Mouse (Mus musculus) midbrain, embryonic 16.5 days (tissue): ENCODE results near the gene Fbxl8. TPM values are rescaled to one million over a fixed set of nuclear protein-coding genes. Genes with fewer than 3 reads are reported as not detected.

Experiments
- ATAC-seq: fragments of 200-750 bp; cut with Nextera tagmentation; 2 replicates; pipeline ENCODE4 v1.8.0; 2017; ENCODE audit warnings: moderate TSS enrichment
- H3K27ac ChIP-seq: fragments of 300-500 bp; sonication (generic); 2 replicates; pipeline ENCODE4 v1.5.1; 2014; ENCODE audit warnings: mild to moderate bottlenecking, low read length, mixed read lengths
- H3K27me3 ChIP-seq: fragments of 300-500 bp; sonication (generic); 2 replicates; pipeline ENCODE4 v1.6.1; 2014; ENCODE audit warnings: low read depth, low read length, mixed read lengths; ENCODE audit not compliant: control insufficient read depth, insufficient read depth
- H3K36me3 ChIP-seq: fragments of 300-500 bp; sonication (generic); 2 replicates; pipeline ENCODE4 v1.6.1; 2014; ENCODE audit warnings: mild to moderate bottlenecking, low read length, moderate library complexity, mixed read lengths; ENCODE audit not compliant: control insufficient read depth, insufficient read depth
- H3K4me1 ChIP-seq: fragments of 300-500 bp; sonication (generic); 2 replicates; pipeline ENCODE4 v1.6.1; 2014; ENCODE audit warnings: mild to moderate bottlenecking, low read length, mixed read lengths; ENCODE audit not compliant: control insufficient read depth, insufficient read depth
- H3K4me2 ChIP-seq: fragments of 300-500 bp; sonication (generic); 2 replicates; pipeline ENCODE4 v1.6.1; 2014; ENCODE audit warnings: mild to moderate bottlenecking, low read length, mixed read lengths
- H3K4me3 ChIP-seq: fragments of 300-500 bp; sonication (generic); 2 replicates; pipeline ENCODE4 v1.5.1; 2014; ENCODE audit warnings: low read depth, mild to moderate bottlenecking, low read length, moderate library complexity, mixed read lengths
- H3K9ac ChIP-seq: fragments of 300-500 bp; sonication (generic); 2 replicates; pipeline ENCODE4 v1.6.1; 2014; ENCODE audit warnings: low read depth, low read length, mixed read lengths
- H3K9me3 ChIP-seq: fragments of 300-500 bp; sonication (generic); replicated peaks from 2 replicates; pipeline ENCODE4 v1.6.1; 2014; ENCODE audit warnings: mild to moderate bottlenecking, low read length, mixed read lengths; ENCODE audit not compliant: control insufficient read depth, poor library complexity, severe bottlenecking
- WGBS: fragments of 180-500 bp; shearing (Covaris S2); extraction: QIAGEN DNeasy Blood & Tissue Kit; methylation state at CpG from one replicate; pipeline ENCODE4 v1.1.7; 2014; 5-methylcytosine and 5-hydroxymethylcytosine counted together
- microRNA counts: library from miRNA; unstranded; fragments of <30 nt; microRNA quantifications from one replicate; lab custom pipeline; 2016
- microRNA-seq: library from miRNA; unstranded; fragments of <30 nt; microRNA quantifications from one replicate; pipeline ENCODE4, GENCODE M21; 2017
- polyA plus RNA-seq: library from polyadenylated mRNA; unstranded; fragments of >200 nt; fragmentation: Nextera tagmentation; extraction: Ambion mirVana; gene quantifications from 2 replicates; pipeline ENCODE4 v1.2.1, GENCODE M21; 2015

Fbxl8 gene
- polyA plus RNA-seq, 1 experiment from 2014 or later: 1.1 TPM

GRCm38 (mm10) chr8:105312891-105313481 is 48.5 kb downstream of the Fbxl8 start:
- H3K27me3 ChIP-seq: no peaks in the 10 kb centered on the region
- H3K4me2 ChIP-seq: no peak overlapping the region
- 93% methylated on average over 8 of the region's 8 CpGs for WGBS
- H3K4me1 ChIP-seq: no peaks in the 10 kb centered on the region
- no peak for ATAC-seq
- peaks cover 24% of the 10 kb centered on the region for H3K36me3 ChIP-seq
- no peak overlapping the region for H3K27ac ChIP-seq
- no peaks in the 10 kb centered on the region for H3K9me3 ChIP-seq
- no peak overlapping the region for H3K4me3 ChIP-seq
- no peak overlapping the region for H3K9ac ChIP-seq

- Histone ChIP-seq H3K9ac (no peak overlapping the region), H3K27ac (no peak overlapping the region), H3K4me2 (no peak overlapping the region), H3K9me3 (no peaks in the 10 kb centered on the region), H3K27me3 (no peaks in the 10 kb centered on the region), H3K36me3 (peaks cover 22% of the 10 kb centered on the region), H3K4me3 (no peak overlapping the region), H3K4me1 (no peaks in the 10 kb centered on the region)
- ATAC-seq: no peak
- 85% methylated on average over 9 of the region's 9 CpGs for WGBS
These were observed 49.4 kb downstream of the Fbxl8 start for GRCm38 (mm10) chr8:105313622-105314402.

GRCm38 (mm10) chr8:105315073-105315769 is 50.8 kb downstream of the Fbxl8 start:
- H3K4me1 ChIP-seq: no peaks in the 10 kb centered on the region
- peaks cover 20% of the 10 kb centered on the region for H3K36me3 ChIP-seq
- H3K27me3 ChIP-seq: no peaks in the 10 kb centered on the region
- no peaks in the 10 kb centered on the region for H3K9me3 ChIP-seq
- H3K9ac ChIP-seq: no peak overlapping the region
- no peak overlapping the region for H3K27ac ChIP-seq
- no peak overlapping the region for H3K4me2 ChIP-seq
- no peak overlapping the region for H3K4me3 ChIP-seq
- no peak for ATAC-seq
- 94% methylated on average over 18 of the region's 18 CpGs for WGBS

GRCm38 (mm10) chr8:105317941-105318340 is 53.5 kb downstream of the Fbxl8 start:
- H3K27ac ChIP-seq: no peak overlapping the region
- no peak for ATAC-seq
- no peak overlapping the region for H3K4me2 ChIP-seq
- H3K4me3 ChIP-seq: no peak overlapping the region
- H3K9me3 ChIP-seq: no peaks in the 10 kb centered on the region
- WGBS: 96% methylated on average over 4 of the region's 4 CpGs
- no peak overlapping the region for H3K9ac ChIP-seq
- no peaks in the 10 kb centered on the region for H3K27me3 ChIP-seq
- H3K36me3 ChIP-seq: peaks cover 15% of the 10 kb centered on the region
- H3K4me1 ChIP-seq: no peaks in the 10 kb centered on the region

- no peak for ATAC-seq
- Histone ChIP-seq H3K4me3 (no peak overlapping the region), H3K4me1 (no peaks in the 10 kb centered on the region), H3K27ac (no peak overlapping the region), H3K36me3 (peaks cover 15% of the 10 kb centered on the region), H3K4me2 (no peak overlapping the region), H3K27me3 (no peaks in the 10 kb centered on the region), H3K9me3 (no peaks in the 10 kb centered on the region), H3K9ac (no peak overlapping the region)
- 84% methylated on average over 11 of the region's 11 CpGs for WGBS
These were observed 54.3 kb downstream of the Fbxl8 start for GRCm38 (mm10) chr8:105318662-105319190.

MicroRNA genes within 50 kb of the gene (microRNA counts, 519-probe panel; counts per million panel counts)
- 1,942 counts per million, percentile 44 among the panel's probes with 10 or more counts for microRNA mmu-miR-328 (lab: Ali Mortazavi, UCI)

Small RNA genes lying within 50 kb of the gene (microRNA-seq; reads per million reads assigned to microRNA genes)
- gene Gm27320 (not detected), gene Mir328 (482 reads per million, percentile 72 among the genes with 10 or more reads in this experiment)

Other genes starting within 250 kb of the Fbxl8 start
- gene Ces3a, start 216.0 kb upstream of the Fbxl8 start, polyA plus RNA-seq: not detected in 2 replicates
- gene Ces3b, start 180.9 kb upstream of the Fbxl8 start, polyA plus RNA-seq: not detected in 2 replicates
- not detected in 2 replicates for gene Ces4a, start 132.8 kb upstream of the Fbxl8 start, polyA plus RNA-seq
- gene Cbfb, start 94.0 kb upstream of the Fbxl8 start, polyA plus RNA-seq: 19.7 and 22.9 TPM in 2 replicates
- 34.6 and 37.5 TPM in 2 replicates for gene D230025D16Rik, start 39.5 kb upstream of the Fbxl8 start, polyA plus RNA-seq
- gene B3gnt9, start 9.5 kb upstream of the Fbxl8 start, polyA plus RNA-seq: 5.8 and 8.9 TPM in 2 replicates
- gene Tradd, start within 50 bp of the Fbxl8 start, polyA plus RNA-seq: 12.8 and 14.0 TPM in 2 replicates
- 0.35 and 0.40 TPM in 2 replicates for gene Hsf4, start 5.2 kb downstream of the Fbxl8 start, polyA plus RNA-seq
- 4.5 and 4.7 TPM in 2 replicates for gene Nol3, start 11.5 kb downstream of the Fbxl8 start, polyA plus RNA-seq
- gene 4931428F04Rik, start 25.2 kb downstream of the Fbxl8 start, polyA plus RNA-seq: 168 and 175 TPM in 2 replicates
- 10.5 and 12.0 TPM in 2 replicates for gene Exoc3l, start 31.5 kb downstream of the Fbxl8 start, polyA plus RNA-seq
- gene E2f4, start 33.0 kb downstream of the Fbxl8 start, polyA plus RNA-seq: 40.1 and 41.6 TPM in 2 replicates
- 0.88 and 1.1 TPM in 2 replicates for gene Elmo3, start 41.0 kb downstream of the Fbxl8 start, polyA plus RNA-seq
- 0.83 and 0.88 TPM in 2 replicates for gene Lrrc29, start 61.6 kb downstream of the Fbxl8 start, polyA plus RNA-seq
- gene Tmem208, start 61.7 kb downstream of the Fbxl8 start, polyA plus RNA-seq: 118 and 143 TPM in 2 replicates
- gene Fhod1, start 83.3 kb downstream of the Fbxl8 start, polyA plus RNA-seq: 0.49 and 1.0 TPM in 2 replicates
- 13.3 and 15.1 TPM in 2 replicates for gene Slc9a5, start 84.2 kb downstream of the Fbxl8 start, polyA plus RNA-seq
- 2.4 and 2.7 TPM in 2 replicates for gene Plekhg4, start 108.6 kb downstream of the Fbxl8 start, polyA plus RNA-seq
- gene Kctd19, start 148.9 kb downstream of the Fbxl8 start, polyA plus RNA-seq: not detected in 2 replicates
- 0.85 and 0.89 TPM in 2 replicates for gene Lrrc36, start 148.9 kb downstream of the Fbxl8 start, polyA plus RNA-seq
- gene Tppp3, start 206.9 kb downstream of the Fbxl8 start, polyA plus RNA-seq: 153 and 159 TPM in 2 replicates
- gene Zdhhc1, start 232.3 kb downstream of the Fbxl8 start, polyA plus RNA-seq: 33.6 and 38.4 TPM in 2 replicates